Mouse (Mus musculus) urinary bladder, postnatal 4 days (tissue): ENCODE measurements at regions not wholly inside any gene's neighbourhood (a gene's known extent, or its start where the extent isn't known, plus 50 kb on each side); places are given as distances from the start of the nearest gene placed in this dataset.
A peak's percentile ranks its signal among the peaks of the same experiment; 100 is the strongest.

Experiments used
- DNase-seq, 2 experiments: peaks; one replicate each; pipeline ENCODE4 v3.0.0; 2021 to 2022; ENCODE audit warnings: low spot score in 2 of 2

DNA sequence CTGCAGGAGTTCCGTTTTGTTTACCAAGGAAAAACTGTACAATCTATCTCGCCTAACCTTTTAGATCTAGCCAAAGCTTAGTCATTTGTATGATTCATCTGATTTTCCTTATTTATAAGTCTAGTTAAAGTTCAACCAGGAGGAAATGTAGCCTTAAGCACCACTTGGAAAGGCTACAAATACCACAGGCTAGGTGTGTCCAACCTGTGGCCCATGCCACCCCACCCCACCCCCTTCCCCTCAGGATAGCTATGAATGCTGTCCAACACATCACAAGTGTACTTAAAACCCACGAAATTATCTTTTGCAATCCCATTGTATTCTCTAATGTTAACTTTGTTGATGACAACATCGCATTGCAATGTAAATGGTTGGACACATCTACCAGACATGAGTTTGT lies 102.9 kb upstream of the Klf14 start:
- DNase-seq = no peak

DNA sequence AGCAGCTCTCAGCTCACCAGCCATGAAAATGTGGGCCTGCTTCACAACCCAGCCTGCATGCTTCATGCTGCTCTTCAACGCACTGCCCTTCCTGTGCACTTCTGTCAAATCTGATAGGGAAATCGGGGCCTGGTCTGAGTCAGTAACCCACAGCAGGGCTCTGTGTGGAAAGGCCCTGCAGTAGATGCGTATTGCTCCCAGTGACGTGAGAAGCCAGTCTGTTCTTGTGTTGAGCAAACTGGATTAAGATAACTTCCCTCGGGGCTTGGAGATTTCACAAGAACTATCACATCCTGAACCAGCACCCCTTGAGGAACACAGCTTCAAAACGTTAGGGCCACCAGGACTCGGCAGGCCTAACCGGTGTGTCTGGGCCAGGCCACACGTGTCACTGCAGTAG lies 106.5 kb upstream of the Klf14 start:
- no peak for DNase-seq

DNA sequence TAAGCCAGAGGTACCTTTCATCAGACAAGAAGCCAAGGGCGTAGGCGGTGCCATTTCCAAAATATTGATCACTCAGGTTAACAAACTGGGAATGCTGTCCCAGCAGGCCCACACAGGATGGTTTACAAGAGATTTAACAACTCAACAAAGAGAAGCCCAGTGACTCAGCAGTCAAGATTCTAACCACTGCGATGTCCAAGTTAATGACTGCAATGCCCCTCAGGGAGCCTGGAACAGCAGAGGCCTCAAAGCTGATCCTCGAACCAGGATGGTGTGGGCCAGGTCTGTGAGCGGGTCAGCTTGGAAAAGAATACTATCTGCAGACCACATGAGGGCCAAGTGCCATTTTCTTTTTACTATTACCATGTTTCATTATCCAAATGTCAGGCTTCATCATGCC lies 108.0 kb upstream of the Klf14 start:
- no peak for DNase-seq

DNA sequence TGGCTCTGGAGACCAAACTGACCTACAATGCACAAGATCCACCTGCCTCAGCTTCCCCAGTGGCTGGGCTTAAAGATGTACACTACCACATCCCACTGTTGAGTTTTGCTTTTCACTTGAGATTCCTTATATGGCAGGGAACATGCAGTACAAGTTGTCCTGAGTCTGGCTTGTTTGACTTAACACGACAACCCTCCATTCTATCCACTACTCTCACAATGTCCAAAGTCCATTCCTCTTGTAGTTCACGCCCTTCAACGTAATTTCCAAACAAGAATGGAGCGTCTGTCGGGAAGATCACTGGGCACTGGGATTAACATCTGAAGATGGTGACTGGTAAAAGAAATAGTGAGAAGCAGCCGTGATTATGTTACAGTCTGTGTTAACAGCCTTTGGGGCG lies 108.6 kb upstream of the Klf14 start:
- no peak for DNase-seq

DNA sequence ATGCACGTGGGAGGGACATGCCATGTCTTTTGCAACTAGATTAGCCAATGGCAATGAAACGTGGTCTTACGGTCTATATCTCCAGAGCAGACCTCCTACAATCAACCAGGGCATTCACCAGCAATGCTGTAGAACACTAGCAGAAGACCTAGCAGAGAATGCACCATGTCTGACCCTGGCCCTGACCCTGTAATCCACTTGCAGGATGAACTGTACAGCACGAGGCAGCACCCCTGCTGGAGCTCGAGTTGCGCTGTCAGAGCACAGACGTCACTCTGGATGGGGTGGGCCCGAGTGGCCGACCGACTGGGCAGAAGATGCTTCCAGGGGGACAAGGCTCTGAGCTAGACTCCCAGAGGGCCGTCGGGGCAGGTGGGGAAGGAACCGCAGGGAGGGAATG lies 110.4 kb upstream of the Klf14 start:
- DNase-seq = no peak

DNA sequence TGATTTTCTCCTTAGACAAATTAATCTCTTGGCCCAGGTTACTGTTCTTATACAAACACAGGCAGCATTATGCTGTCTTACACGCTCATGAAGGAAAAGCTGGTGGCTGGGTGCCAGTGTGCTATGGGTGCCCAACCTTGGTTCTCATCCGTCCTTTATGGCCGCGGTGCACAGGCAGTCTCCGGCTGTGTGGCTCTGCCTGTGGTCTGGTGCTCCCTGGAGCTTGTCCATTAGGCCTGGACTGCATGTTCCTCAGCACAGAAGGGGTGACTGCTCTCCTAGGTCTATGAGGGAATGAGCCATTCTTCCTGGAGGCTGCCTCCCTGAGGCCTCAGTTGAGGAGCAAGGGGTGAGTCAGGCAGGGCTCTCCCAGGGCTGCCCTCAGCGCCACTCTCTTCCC lies 111.7 kb upstream of the Klf14 start:
- no peak for DNase-seq

DNA sequence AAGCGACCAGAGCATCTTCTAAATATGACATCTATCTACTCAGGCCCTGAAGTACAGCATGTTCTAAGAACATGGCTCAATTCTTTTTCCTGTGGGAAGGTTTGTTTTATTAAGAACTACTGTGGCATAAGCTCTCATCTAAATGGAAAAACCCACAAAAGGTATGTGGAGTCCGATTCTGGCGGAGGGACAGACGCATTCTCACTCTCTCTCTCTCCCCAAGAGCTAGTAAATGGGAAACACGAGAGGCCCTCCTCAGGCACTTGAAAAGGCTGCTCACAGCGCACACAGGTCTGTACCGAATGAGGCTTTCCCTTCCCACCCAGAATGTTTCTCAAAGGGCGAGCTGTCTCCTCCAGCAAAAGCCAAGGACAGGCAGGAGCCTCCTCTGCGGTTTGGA lies 112.1 kb upstream of the Klf14 start:
- DNase-seq = no peak

DNA sequence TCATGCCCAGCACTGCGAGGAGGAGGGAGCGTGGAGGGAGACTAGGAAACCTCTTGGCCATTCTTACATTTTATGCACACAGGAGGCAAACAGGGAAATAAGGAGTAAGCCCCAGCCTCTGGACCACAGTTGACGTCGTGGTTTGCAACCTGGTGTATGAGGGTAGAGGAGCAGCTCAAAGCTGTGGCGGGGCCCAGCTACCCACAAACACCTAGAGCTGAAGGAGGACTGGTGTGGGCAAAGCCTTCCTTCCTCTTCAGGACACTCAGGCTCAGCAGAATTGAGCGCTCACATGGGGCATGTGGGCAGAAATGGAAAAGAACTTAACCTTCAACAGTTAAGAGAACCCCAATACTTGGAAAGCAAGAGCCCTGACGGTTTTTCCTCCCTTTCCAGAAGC lies 113.2 kb upstream of the Klf14 start:
- no peak for DNase-seq

DNA sequence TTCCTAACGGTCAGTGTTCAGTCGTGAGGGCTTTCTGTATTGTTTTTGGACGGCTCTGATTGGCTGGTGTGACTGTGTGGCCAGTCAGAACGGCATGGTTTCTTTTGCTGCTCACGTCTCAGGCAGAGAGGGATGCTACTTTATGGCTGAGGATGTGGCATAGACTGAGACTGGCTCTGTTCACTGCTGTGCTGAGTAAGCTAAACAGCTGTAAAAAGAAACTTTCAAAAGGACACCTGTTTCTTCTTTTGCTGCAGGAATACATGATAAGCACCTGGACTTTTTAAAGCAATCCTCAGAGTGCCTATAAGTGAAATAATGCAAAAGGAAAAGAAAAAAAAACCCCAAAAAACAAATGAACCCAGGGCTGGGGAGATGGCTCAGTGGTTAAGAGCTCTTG lies 113.7 kb upstream of the Klf14 start:
- no peak for DNase-seq

DNA sequence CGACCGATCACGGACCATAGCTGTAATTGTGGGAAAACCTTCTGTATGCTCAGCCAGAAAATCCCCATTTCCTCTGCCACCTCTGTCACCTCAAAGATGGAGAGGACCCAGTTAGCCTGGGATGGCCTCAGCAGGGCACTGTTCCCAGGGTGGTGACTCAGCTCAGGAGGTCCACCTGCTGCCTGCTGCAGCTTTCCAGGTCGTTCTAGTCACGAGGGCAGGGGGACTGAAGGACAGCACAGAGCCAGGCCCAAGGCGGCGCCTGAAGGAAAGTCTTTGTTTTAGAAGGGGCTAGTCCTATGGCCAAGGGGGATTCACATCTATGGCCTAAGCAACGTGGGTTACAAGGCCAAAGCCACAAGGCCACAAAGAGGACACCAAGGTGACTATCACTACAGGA lies 114.5 kb upstream of the Klf14 start:
- DNase-seq = no peak

DNA sequence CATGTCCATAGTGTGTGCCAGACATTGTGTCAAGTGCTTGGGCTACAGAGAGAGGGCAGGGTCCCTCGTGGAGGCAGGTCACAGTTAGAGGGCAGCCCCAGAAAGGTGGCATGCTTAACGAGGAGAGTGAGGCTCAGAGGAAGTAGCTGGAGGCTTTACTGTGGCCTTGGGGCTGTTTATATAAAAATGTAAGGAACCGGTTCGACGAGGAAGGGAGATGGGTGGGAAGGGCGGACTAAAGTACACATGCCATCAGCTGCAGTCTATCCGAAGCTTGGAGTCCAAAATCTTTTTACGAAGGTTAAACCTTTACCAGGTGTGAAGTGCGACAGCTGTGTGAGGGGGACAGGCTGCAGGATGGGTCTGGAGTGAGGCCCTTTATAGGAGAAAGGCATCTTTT lies 115.5 kb upstream of the Klf14 start:
- no peak for DNase-seq

DNA sequence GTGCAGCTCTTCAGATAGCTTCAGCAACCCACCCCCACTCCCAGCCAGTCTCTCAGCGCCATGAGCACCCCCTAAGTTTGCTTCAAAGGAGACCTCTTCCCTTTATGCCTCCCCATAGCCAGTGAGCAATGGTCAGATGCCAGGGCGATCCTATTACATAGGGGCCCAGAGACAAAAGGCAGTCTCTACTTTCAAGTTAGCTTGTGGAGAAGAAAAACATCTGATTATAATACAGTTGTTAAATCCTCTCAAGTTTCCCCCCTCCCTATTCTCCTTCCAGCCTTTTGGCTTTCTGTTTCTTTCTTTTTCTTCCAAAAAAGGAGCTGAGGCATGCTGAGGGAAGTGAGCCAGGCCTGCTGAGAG lies 116.3 kb upstream of the Klf14 start:
- no peak for DNase-seq

DNA sequence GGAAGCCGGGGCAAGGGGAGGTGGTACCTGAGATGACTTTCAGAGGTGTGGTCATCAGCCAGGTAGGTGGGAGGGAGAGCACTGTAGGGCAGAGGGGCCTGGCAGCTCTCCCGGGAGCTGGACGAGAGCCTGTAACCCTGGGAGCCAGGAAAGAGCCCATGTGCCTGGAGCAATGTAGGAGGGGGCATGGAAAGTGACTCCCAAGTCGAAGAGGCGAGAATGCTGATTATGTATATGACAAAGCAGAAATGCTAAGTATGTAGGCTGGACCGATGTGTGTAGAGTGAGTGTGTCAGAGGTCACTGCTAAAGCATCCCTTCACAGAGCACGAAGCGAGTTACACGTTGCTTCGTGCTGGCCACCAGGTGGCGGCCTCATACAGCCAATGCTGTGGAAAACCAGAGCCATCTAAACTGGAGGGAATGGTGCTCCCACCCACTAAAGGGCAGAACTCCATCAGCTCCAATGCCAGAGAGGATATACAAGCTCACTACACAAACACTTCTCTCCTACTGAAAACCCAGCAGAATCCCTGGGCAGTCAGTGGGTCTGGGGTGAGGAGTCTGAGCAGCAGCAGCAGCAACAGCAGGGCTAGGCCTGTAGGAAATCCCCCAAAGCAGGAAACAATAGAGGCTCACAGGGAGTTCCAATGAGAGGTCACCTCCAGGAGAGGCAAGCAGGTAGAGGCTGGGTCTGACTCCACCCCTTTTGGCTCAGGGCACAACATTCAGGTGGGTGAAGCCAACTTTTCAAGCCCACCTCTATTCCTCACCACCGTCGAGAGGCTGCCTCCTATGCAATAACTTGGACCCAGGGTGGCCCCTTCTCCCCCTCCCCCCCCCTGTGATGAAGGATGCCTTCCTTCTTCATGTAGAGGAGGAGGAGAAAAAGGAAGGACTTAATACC lies 116.9 kb upstream of the Klf14 start:
- DNase-seq = peak; percentile 69 to 75

DNA sequence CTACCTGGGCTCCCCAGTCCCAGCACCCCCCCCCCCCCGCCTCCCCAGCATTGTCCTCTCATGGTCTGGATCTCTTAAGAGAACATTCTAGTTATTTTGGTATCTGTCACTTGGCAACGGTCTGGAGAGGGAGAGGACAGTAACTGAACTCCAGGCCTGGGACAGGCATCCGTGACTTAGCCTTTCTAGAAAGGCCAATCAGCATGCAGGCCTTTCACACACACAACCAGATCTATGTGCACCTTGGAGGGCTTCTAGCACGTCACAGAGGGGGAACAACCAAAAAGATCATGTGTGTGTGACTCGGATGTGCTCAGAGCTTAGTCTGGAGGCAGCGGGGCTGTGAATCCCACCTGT lies 117.6 kb upstream of the Klf14 start:
- no peak for DNase-seq

DNA sequence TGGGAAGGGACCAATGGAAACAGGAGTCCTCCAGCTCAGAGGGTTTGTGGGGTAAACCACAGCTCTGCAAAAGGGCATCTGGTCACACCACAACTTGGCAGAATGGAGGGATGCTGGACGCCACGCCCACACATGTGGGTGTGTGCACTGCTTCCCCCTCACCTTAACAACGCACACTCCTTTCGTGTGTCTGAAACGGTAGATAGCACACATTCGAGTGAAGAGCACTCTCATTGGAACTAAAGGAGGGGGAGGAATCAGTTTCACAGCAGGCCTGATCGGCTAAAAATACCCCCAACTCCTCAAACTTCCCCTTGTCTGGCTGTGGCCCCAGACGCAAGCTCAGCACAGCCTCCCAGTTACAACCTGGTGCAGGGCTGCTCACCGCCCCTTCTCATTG lies 118.3 kb upstream of the Klf14 start:
- DNase-seq = no peak

DNA sequence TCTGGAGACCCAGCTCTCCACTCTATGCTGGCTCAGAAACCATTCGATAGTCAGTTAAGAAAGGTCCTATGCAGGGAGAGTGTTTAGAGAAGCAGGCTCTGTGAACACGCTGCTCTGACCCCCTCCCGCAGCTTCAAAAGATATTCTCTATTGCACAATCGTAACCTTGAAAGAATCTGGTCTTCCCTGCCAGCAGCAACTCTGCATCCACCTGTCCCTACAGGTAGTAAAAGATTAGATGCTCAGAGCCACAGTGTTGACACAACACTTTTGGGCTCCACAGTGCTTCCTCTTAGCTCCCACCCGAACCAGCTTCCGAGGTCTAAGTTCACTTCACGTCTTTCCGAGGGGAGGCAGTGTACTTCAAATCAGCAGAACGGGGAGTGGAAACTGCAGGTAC lies 118.9 kb upstream of the Klf14 start:
- DNase-seq = no peak

DNA sequence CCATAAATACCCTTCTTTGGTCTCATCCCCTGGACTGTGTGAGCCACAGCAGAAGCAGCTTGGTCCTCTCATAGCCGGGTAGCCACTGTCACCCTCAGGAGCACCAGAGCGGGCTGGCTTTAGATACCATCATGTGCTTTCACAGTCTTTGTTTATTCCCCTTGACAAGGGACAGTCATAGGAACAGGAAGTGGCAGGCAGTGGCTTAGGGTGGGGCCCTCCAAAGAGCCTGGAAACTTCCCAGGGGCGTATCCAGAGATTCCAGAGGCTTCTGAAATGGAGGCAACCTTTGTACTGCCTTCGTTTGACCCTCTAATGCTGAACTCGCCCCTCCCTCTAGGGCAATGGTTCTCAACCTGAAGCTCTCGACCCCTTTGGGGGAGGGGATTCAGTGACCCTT lies 119.5 kb upstream of the Klf14 start:
- DNase-seq = no peak

DNA sequence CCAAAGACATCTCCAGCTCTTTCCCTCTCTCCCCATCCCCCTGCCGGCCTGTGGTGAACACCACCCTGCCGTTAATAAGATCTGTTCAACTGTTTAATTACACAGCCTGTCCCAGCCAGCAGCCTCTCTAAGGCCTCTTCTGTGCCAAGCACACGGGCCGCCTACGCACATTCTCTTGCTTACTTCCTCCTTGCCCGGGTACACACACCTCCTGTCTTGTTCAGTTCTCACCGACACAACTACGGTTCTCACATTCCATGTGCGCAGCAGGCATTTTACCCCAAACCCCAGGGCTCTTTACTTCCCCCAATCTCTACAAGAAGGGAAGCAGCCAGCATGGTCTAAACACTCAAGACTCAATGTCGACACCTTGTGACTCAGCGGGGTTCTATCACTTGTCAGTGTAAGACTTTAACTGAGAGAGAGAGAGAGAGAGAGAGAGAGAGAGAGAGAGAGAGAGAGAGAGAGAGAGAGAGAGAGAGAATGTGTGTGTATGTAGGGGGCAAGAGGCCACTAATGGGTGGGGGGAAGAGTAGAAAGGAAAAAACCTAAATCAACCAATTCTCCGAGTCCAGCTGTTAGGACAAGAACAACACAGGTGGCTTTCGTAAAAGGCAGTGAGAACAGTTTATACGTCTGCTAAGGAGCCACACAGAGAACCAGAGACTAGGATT lies 120.8 kb upstream of the Klf14 start:
- DNase-seq = no peak

DNA sequence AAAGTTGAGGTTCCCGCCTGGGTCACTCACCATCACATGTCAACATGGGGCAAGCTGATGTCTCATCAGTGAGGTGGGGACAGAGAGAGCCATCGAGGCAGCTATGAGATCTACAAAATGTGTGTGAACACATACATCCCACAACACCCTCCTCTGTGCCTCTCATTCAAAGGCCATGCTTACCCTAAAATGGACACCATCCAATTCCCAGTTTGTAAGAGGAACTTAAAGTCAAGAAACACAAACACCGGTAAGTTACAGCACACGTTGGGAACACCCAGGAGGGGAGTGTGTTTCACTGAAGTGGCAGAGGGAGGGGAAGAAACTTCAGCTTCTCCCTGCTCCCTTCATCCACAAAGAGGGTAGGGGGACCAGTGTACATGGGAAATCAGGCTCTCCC lies 121.4 kb upstream of the Klf14 start:
- DNase-seq = no peak

DNA sequence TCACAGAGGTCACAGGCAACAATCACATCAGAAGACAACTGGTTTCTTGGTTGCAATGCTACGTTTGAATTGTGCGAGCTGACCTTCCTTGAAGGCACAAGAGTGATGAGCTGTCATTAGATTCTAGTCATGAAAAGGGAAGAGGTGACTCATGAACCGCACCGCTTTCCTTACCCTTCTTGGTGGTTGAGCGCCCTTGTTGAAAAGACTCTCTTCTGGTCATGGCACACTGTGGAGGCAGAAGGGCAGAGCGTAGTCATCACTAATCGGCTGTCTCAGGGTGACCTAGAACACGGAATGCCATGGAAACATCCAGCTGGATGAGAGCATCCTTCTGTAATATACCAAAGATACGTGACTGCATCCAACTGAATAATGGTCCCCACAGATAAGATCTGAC lies 121.8 kb upstream of the Klf14 start:
- no peak for DNase-seq

DNA sequence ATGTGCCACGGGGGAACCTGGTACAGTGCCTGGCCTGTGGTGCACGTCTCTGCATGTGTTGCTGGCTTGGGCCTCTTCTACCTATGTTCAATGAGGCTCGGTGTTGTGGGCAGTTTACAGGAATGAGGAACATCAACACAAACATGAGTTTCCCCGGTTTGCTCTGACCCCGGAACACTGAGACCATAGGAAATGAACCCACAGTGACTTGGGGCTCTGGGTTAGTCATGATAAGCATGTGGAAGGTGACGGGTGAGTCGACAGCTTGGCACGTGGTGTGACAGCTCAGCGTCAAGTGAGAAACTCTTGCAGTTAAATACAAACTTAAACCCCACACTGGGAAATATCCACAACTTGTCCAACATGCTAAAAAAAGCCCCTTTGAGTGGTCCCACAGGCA lies 122.4 kb upstream of the Klf14 start:
- DNase-seq = no peak

DNA sequence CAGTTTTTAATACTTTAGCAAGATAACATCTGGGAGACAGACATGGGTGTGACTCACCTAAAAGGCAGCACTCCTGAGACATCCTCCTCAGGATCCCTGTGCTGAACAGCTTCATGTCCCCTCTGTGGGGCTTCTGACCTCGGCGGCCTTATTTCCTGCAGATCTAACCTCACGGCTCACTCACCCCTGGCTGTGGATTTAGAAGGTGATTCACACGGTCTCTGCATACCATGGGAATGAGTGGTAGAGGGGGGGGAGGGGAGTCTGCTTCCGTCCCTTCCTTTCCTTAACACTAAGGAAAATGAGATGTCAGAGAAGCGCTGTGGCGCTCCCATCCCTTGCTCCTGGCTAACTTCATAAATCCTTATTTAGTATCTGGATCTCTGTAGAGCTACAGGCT lies 123.1 kb upstream of the Klf14 start:
- DNase-seq = no peak

DNA sequence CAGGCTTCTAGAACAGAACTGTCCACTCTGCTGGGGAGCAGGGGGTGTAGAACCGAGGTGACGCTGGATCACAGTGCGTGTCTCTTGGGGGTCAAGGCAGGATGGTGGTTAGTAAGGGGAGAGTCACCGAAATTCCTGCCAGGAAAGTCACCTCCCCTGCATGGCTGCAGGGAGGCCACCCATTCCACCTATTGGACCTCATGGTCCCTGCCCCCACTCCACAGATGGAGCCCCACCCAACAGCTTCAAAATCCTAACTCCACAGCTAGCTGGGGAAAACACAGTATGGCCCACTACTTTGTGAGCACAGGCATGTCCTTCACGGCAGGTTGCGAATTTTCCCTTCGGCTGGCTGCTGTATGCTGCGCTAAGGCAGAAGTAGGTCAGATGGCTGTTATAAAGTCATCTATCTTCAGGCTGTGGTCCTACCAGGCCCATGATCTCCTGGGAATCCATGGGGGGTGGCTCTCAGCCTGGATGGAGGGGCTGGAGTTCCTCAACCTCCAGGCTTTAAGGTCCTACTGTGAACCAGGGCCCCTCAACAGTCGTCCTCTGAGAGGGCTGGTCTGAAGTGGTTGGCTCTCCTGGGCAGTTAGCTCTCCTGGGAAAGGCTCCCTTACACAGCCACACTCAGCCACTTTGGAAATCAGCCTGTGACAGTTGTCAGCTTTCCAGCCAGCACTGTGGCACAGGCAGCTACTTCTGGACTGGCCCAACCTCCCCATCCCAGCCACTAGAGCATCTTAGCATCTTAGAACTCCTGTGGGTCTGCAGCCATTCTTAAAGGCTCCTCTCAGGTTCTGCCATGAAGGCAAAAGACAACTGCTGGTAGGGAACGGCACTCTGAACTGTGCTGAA lies 124.0 kb upstream of the Klf14 start:
- no peak for DNase-seq
